Mouse (Mus musculus) lung, adult 2 months (tissue): ENCODE results near the gene Sipa1l1.

Source experiments
- CTCF ChIP-seq: fragments of 200-500 bp; IDR thresholded peaks from 2 replicates; pipeline ENCODE4 v1.5.1; 2011; ENCODE audit warnings: mild to moderate bottlenecking, low read length, control low read depth; ENCODE audit not compliant: insufficient read depth
- POLR2A ChIP-seq: fragments of 200-500 bp; IDR thresholded peaks from 2 replicates; pipeline ENCODE4 v1.6.1; 2011; ENCODE audit warnings: low read depth, mild to moderate bottlenecking, control low read depth, low read length, borderline replicate concordance; ENCODE audit errors: extremely low read depth

DNA sequence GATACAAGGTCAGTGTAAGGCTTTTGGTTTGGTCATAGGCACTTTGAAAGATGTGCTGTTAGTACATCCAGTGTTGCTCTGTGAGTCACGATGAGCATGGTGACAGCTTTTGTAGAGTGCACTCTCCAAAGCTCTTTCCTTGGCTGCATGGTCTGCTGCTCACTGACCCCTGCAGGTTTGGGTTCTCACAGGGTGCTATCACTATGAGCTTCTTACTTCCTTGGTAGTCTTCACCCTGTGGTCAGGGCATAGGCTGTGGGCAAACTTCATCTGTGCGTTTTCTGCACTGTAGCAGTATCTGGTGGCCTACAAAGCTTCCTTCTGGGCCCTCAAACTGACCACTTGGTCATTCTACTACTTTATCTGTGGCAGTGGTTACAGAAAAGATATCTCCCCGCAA is 144.0 kb downstream of the Sipa1l1 start:
- no peak for TF ChIP-seq CTCF
- no peak for TF ChIP-seq POLR2A
